Mouse (Mus musculus): ENCODE results near the gene Rora.

DNA sequence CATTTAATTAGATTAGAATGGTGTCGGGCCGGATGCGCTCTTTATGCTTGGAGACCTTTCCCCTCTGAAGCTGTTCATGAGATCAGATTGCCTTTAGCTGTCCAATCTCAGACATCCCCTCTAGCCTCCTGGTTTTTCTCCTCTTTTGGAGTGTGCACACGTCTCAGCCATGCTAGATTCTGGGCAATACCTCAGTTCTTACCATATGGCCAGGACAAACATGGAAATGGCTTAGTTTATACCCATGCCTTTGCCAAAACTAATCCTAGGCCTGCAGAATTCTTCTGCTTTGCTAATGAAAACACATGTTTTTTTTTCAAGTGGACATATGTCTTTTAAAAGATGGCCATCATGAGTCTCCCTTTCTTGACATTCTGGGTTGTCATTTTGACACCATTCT, 46.3 kb downstream of the Rora start:
- no peak for TF ChIP-seq POLR2A (IDR thresholded peaks at IDR 0.05; ENCODE audit: borderline replicate concordance, extremely low read depth, insufficient read depth, insufficient read length, poor library complexity, severe bottlenecking)
- TF ChIP-seq CTCF (IDR thresholded peaks at IDR 0.05; ENCODE audit: borderline replicate concordance, extremely low read depth, insufficient read depth, insufficient read length) = no peak

Data from brain, embryonic 14.5 days (tissue).